Mouse (Mus musculus) kidney, postnatal 0 days (tissue): Measurements from ENCODE around the gene Zc3h7a. TPM values are rescaled to one million over a fixed set of nuclear protein-coding genes. Genes with fewer than 3 reads are reported as not detected.
A peak's percentile ranks its signal among the peaks of the same experiment; 100 is the strongest.

ENCODE experiments used
- ATAC-seq: fragments of 200-750 bp; cut with Nextera tagmentation; replicated peaks from 2 replicates; pipeline ENCODE4 v1.8.0; 2017; ENCODE audit warnings: low read depth, moderate number of reproducible peaks, moderate TSS enrichment, moderate library complexity; ENCODE audit not compliant: low FRiP score
- DNase-seq: peaks from one replicate; pipeline ENCODE4 v3.0.0-alpha.2; 2016; ENCODE audit warnings: low spot score
- H3K27ac ChIP-seq: fragments of 300-500 bp; sonication (generic); 2 replicates; pipeline ENCODE4 v1.5.1; 2014; ENCODE audit warnings: mild to moderate bottlenecking
- H3K27me3 ChIP-seq: fragments of 300-500 bp; sonication (generic); 2 replicates; pipeline ENCODE4 v1.6.1; 2014; ENCODE audit warnings: low read length, mixed read lengths; ENCODE audit not compliant: insufficient read depth
- H3K36me3 ChIP-seq: fragments of 300-500 bp; sonication (generic); 2 replicates; pipeline ENCODE4 v1.6.1; 2014; ENCODE audit warnings: low read length, mixed read lengths; ENCODE audit not compliant: insufficient read depth
- H3K4me1 ChIP-seq: fragments of 300-500 bp; sonication (generic); replicated peaks from 2 replicates; pipeline ENCODE4 v1.6.1; 2014; ENCODE audit warnings: antibody characterized with exemption, low read length, mixed read lengths; ENCODE audit not compliant: insufficient read depth
- H3K4me2 ChIP-seq: fragments of 300-500 bp; sonication (generic); 2 replicates; pipeline ENCODE4 v1.6.1; 2014; ENCODE audit warnings: mild to moderate bottlenecking, low read length, moderate library complexity, mixed read lengths
- H3K4me3 ChIP-seq: fragments of 300-500 bp; sonication (generic); replicated peaks from 2 replicates; pipeline ENCODE4 v1.5.1; 2014; ENCODE audit warnings: low read depth, low read length
- H3K9ac ChIP-seq: fragments of 300-500 bp; sonication (generic); 2 replicates; pipeline ENCODE4 v1.6.1; 2014; ENCODE audit warnings: low read depth, low read length
- H3K9me3 ChIP-seq: fragments of 300-500 bp; sonication (generic); replicated peaks from 2 replicates; pipeline ENCODE4 v1.6.1; 2016; ENCODE audit warnings: low read length, inconsistent platforms, mixed read lengths
- CTCF ChIP-seq: IDR thresholded peaks from 2 replicates; pipeline ENCODE4 v1.5.1; 2016; ENCODE audit warnings: antibody characterized with exemption, low read depth, mild to moderate bottlenecking, moderate library complexity
- WGBS: fragments of 180-500 bp; shearing (Covaris S2); extraction: QIAGEN DNeasy Blood & Tissue Kit; methylation state at CpG from one replicate; pipeline ENCODE4 v1.1.7; 2014; 5-methylcytosine and 5-hydroxymethylcytosine counted together
- polyA plus RNA-seq: library from polyadenylated mRNA; unstranded; fragments of >200 nt; fragmentation: Nextera tagmentation; extraction: Ambion mirVana; gene quantifications from 2 replicates; pipeline ENCODE4 v1.2.1, GENCODE M21; 2015

Zc3h7a gene
- polyA plus RNA-seq, 1 experiment from 2014 or later: 45.0 TPM

GRCm38 (mm10) chr16:11128301-11128700, 47.9 kb downstream of the Zc3h7a start:
- DNase-seq (no peak), ATAC-seq (no peak)
- TF ChIP-seq CTCF: no peak
- peaks cover 17% of the 10 kb centered on the region for H3K36me3 ChIP-seq
- no peak overlapping the region for H3K4me3 ChIP-seq
- 89% methylated on average over 11 of the region's 11 CpGs for WGBS
- peaks cover 16% of the 10 kb centered on the region for H3K4me1 ChIP-seq
- H3K9me3 ChIP-seq: no peaks in the 10 kb centered on the region
- no peak overlapping the region for H3K9ac ChIP-seq
- H3K27me3 ChIP-seq: no peaks in the 10 kb centered on the region
- H3K27ac ChIP-seq: no peak overlapping the region
- H3K4me2 ChIP-seq: no peak overlapping the region

GRCm38 (mm10) chr16:11125371-11125770, 50.8 kb downstream of the Zc3h7a start:
- Histone ChIP-seq H3K36me3 (peaks cover 17% of the 10 kb centered on the region), H3K9ac (no peak overlapping the region), H3K9me3 (no peaks in the 10 kb centered on the region), H3K27me3 (no peaks in the 10 kb centered on the region), H3K27ac (no peak overlapping the region), H3K4me2 (no peak overlapping the region), H3K4me3 (no peak overlapping the region), H3K4me1 (no peaks in the 10 kb centered on the region)
- TF ChIP-seq CTCF: no peak
- DNase-seq (no peak), ATAC-seq (no peak)
- WGBS: 94% methylated on average over 2 of the region's 2 CpGs

GRCm38 (mm10) chr16:11124110-11124509, 52.1 kb downstream of the Zc3h7a start:
- ATAC-seq (no peak), DNase-seq (no peak)
- Histone ChIP-seq H3K4me2 (no peak overlapping the region), H3K27me3 (no peaks in the 10 kb centered on the region), H3K4me3 (no peak overlapping the region), H3K27ac (no peak overlapping the region), H3K9me3 (no peaks in the 10 kb centered on the region), H3K9ac (no peak overlapping the region), H3K4me1 (no peaks in the 10 kb centered on the region), H3K36me3 (peaks cover 17% of the 10 kb centered on the region)
- no peak for TF ChIP-seq CTCF
- 73% methylated on average over 1 of the region's 1 CpGs for WGBS

GRCm38 (mm10) chr16:11122625-11123024, 53.6 kb downstream of the Zc3h7a start:
- Histone ChIP-seq H3K27me3 (no peaks in the 10 kb centered on the region), H3K4me1 (no peaks in the 10 kb centered on the region), H3K9ac (no peak overlapping the region), H3K9me3 (no peaks in the 10 kb centered on the region), H3K36me3 (peaks cover 16% of the 10 kb centered on the region; the same call in 1 of the 2 replicates), H3K4me2 (no peak overlapping the region), H3K27ac (no peak overlapping the region), H3K4me3 (no peak overlapping the region)
- DNase-seq (no peak), ATAC-seq (no peak)
- 96% methylated on average over 2 of the region's 2 CpGs for WGBS
- TF ChIP-seq CTCF: no peak

GRCm38 (mm10) chr16:11109198-11109740, 66.9 kb downstream of the Zc3h7a start:
- peak; percentile 70 for DNase-seq
- no peaks in the 10 kb centered on the region for H3K9me3 ChIP-seq
- no peaks in the 10 kb centered on the region for H3K4me1 ChIP-seq
- no peaks in the 10 kb centered on the region for H3K27me3 ChIP-seq
- H3K4me3 ChIP-seq: no peak overlapping the region
- no peak overlapping the region for H3K4me2 ChIP-seq
- WGBS: 68% methylated on average over 4 of the region's 4 CpGs
- no peak overlapping the region for H3K9ac ChIP-seq
- ATAC-seq: no peak
- no peak overlapping the region for H3K27ac ChIP-seq
- no peaks in the 10 kb centered on the region for H3K36me3 ChIP-seq
- TF ChIP-seq CTCF: peak; percentile 79

GRCm38 (mm10) chr16:11104905-11105304, 71.3 kb downstream of the Zc3h7a start:
- no peak overlapping the region for H3K4me3 ChIP-seq
- no peak overlapping the region for H3K27ac ChIP-seq
- H3K9ac ChIP-seq: no peak overlapping the region
- H3K36me3 ChIP-seq: no peaks in the 10 kb centered on the region
- no peak overlapping the region for H3K4me2 ChIP-seq
- WGBS: 76% methylated on average over 1 of the region's 1 CpGs
- DNase-seq (no peak), ATAC-seq (no peak)
- H3K9me3 ChIP-seq: no peaks in the 10 kb centered on the region
- no peaks in the 10 kb centered on the region for H3K4me1 ChIP-seq
- no peak for TF ChIP-seq CTCF
- H3K27me3 ChIP-seq: no peaks in the 10 kb centered on the region

- H3K9me3 ChIP-seq: no peaks in the 10 kb centered on the region
- H3K27me3 ChIP-seq: no peaks in the 10 kb centered on the region
- TF ChIP-seq CTCF: no peak
- no peak overlapping the region for H3K4me2 ChIP-seq
- peaks cover 3% of the 10 kb centered on the region; the same call in 1 of the 2 replicates for H3K36me3 ChIP-seq
- DNase-seq (no peak), ATAC-seq (no peak)
- no peak overlapping the region for H3K27ac ChIP-seq
- H3K4me3 ChIP-seq: no peak overlapping the region
- no peaks in the 10 kb centered on the region for H3K4me1 ChIP-seq
- WGBS: 92% methylated on average over 3 of the region's 3 CpGs
- no peak overlapping the region for H3K9ac ChIP-seq
These were observed 78.9 kb downstream of the Zc3h7a start for GRCm38 (mm10) chr16:11097301-11097700.
